Mouse (Mus musculus) CH12.LX (cell line): ENCODE data around the gene Tmem104. TPM values are rescaled to one million over a fixed set of nuclear protein-coding genes. Genes with fewer than 3 reads are reported as not detected.

ENCODE experiments used
- DNase-seq: peaks from one replicate; pipeline ENCODE4 v3.0.0-alpha.2; 2013; ENCODE audit errors: extremely low read depth
- H3K27ac ChIP-seq: 2 replicates; pipeline ENCODE4 v1.5.1; 2012; ENCODE audit warnings: low read depth, mild to moderate bottlenecking, control low read depth, moderate library complexity; ENCODE audit not compliant: insufficient read depth
- H3K27me3 ChIP-seq: replicated peaks from 2 replicates; pipeline ENCODE3; 2012; ENCODE audit warnings: inconsistent platforms
- H3K36me3 ChIP-seq, 2 experiments: replicated peaks in 1 of 2; 2 replicates each; pipeline versions ENCODE3 to v1.6.1; 2012; ENCODE audit warnings: inconsistent platforms in 1 of 2, low read length in 1 of 2, mild to moderate bottlenecking in 1 of 2, mixed read lengths in 1 of 2, moderate library complexity in 1 of 2; ENCODE audit not compliant: control insufficient read depth in 1 of 2, insufficient read depth in 1 of 2
- H3K4me1 ChIP-seq, 2 experiments: 2 replicates each; pipeline ENCODE4 v1.6.1; 2012; ENCODE audit warnings: inconsistent platforms in 1 of 2, moderate library complexity in 1 of 2; ENCODE audit not compliant: insufficient read depth in 2 of 2, control insufficient read depth in 1 of 2
- H3K4me2 ChIP-seq: 2 replicates; pipeline ENCODE4 v1.6.1; 2012; ENCODE audit warnings: low read depth, mild to moderate bottlenecking, control low read depth; ENCODE audit not compliant: poor library complexity, insufficient read depth, severe bottlenecking
- H3K4me3 ChIP-seq, 3 experiments: fragments of 150-350 bp in 1 of 3; sonication (generic) in 1 of 3; replicated peaks in 1 of 3; 2 replicates each; pipeline versions ENCODE3 to v1.5.1; 2011 to 2012; ENCODE audit warnings: low read depth in 2 of 3, low read length in 2 of 3, mild to moderate bottlenecking in 2 of 3, moderate library complexity in 2 of 3, control low read depth in 1 of 3, improper control_type of control experiment in 1 of 3, inconsistent platforms in 1 of 3, mixed read lengths in 1 of 3; ENCODE audit not compliant: poor library complexity in 1 of 3
- H3K79me2 ChIP-seq: replicated peaks from 2 replicates; pipeline ENCODE4 v1.6.1; 2012; ENCODE audit warnings: mild to moderate bottlenecking, moderate library complexity; ENCODE audit not compliant: control insufficient read depth, poor library complexity, insufficient read depth, severe bottlenecking; ENCODE audit errors: extremely low read depth
- H3K9ac ChIP-seq: 2 replicates; pipeline ENCODE4 v1.6.1; 2012; ENCODE audit warnings: low read depth, mild to moderate bottlenecking, control low read depth, moderate library complexity; ENCODE audit not compliant: insufficient read depth
- H3K9me3 ChIP-seq: replicated peaks from 2 replicates; pipeline ENCODE3; 2012; ENCODE audit warnings: low read length, inconsistent platforms, mixed read lengths
- BHLHE40 ChIP-seq: IDR thresholded peaks from 2 replicates; pipeline ENCODE4 v1.6.1; 2011; ENCODE audit warnings: mild to moderate bottlenecking, low read depth, low read length, improper control_type of control experiment
- CHD1 ChIP-seq: IDR thresholded peaks from 2 replicates; pipeline ENCODE4 v1.6.1; 2012; ENCODE audit warnings: low read depth, low read length, improper control_type of control experiment, inconsistent platforms
- CHD2 ChIP-seq: IDR thresholded peaks from 2 replicates; pipeline ENCODE4 v1.6.1; 2011; ENCODE audit warnings: low read length, improper control_type of control experiment
- CTCF ChIP-seq, 2 experiments: IDR thresholded peaks in 1 of 2; conservative IDR thresholded peaks in 1 of 2; 2 replicates each; pipeline ENCODE4 v1.5.1; 2011 to 2012; ENCODE audit warnings: low read depth in 2 of 2, low read length in 2 of 2, improper control_type of control experiment in 1 of 2, inconsistent platforms in 1 of 2, mild to moderate bottlenecking in 1 of 2, moderate library complexity in 1 of 2
- E2F4 ChIP-seq: IDR thresholded peaks from 2 replicates; pipeline ENCODE4 v1.6.1; 2011; ENCODE audit warnings: low read depth, low read length, improper control_type of control experiment; ENCODE audit not compliant: insufficient replicate concordance
- ELF1 ChIP-seq: IDR thresholded peaks from 2 replicates; pipeline ENCODE4 v1.6.1; 2014; ENCODE audit warnings: low read depth, mild to moderate bottlenecking, inconsistent platforms, low read length, improper control_type of control experiment
- EP300 ChIP-seq: IDR thresholded peaks from 2 replicates; pipeline ENCODE4 v1.6.1; 2011; ENCODE audit warnings: low read length, improper control_type of control experiment
- ETS1 ChIP-seq: conservative IDR thresholded peaks from 2 replicates; pipeline ENCODE4 v1.6.1; 2012; ENCODE audit warnings: low read depth, mild to moderate bottlenecking, inconsistent platforms, low read length, improper control_type of control experiment, moderate library complexity
- GABPA ChIP-seq: IDR thresholded peaks from 2 replicates; pipeline ENCODE4 v1.6.1; 2012; ENCODE audit warnings: low read depth, low read length, improper control_type of control experiment, inconsistent platforms; ENCODE audit not compliant: insufficient replicate concordance
- HCFC1 ChIP-seq: IDR thresholded peaks from 2 replicates; pipeline ENCODE4 v1.6.1; 2012; ENCODE audit warnings: low read depth, mild to moderate bottlenecking, inconsistent platforms, low read length, improper control_type of control experiment
- IRF4 ChIP-seq: IDR thresholded peaks from 2 replicates; pipeline ENCODE4 v1.6.1; 2014; ENCODE audit warnings: low read depth, mild to moderate bottlenecking, inconsistent platforms, low read length, improper control_type of control experiment
- JUN ChIP-seq: IDR thresholded peaks from 2 replicates; pipeline ENCODE4 v1.6.1; 2011; ENCODE audit warnings: low read depth, mild to moderate bottlenecking, low read length, improper control_type of control experiment, moderate library complexity; ENCODE audit not compliant: insufficient read depth
- JUND ChIP-seq: conservative IDR thresholded peaks from 2 replicates; pipeline ENCODE4 v1.6.1; 2011; ENCODE audit warnings: low read depth, low read length, improper control_type of control experiment
- KAT2A ChIP-seq: IDR thresholded peaks from 2 replicates; pipeline ENCODE4 v1.6.1; 2012; ENCODE audit warnings: low read length, improper control_type of control experiment, inconsistent platforms; ENCODE audit not compliant: insufficient replicate concordance
- MAFK ChIP-seq: IDR thresholded peaks from 2 replicates; pipeline ENCODE4 v1.6.1; 2011; ENCODE audit warnings: low read length, improper control_type of control experiment; ENCODE audit not compliant: insufficient replicate concordance
- MAX ChIP-seq: IDR thresholded peaks from 2 replicates; pipeline ENCODE4 v1.6.1; 2011; ENCODE audit warnings: low read length, improper control_type of control experiment
- MAZ ChIP-seq: IDR thresholded peaks from 2 replicates; pipeline ENCODE4 v1.6.1; 2012; ENCODE audit warnings: low read depth, mild to moderate bottlenecking, inconsistent platforms, low read length, improper control_type of control experiment, moderate library complexity
- MEF2A ChIP-seq: IDR thresholded peaks from 2 replicates; pipeline ENCODE4 v1.6.1; 2014; ENCODE audit warnings: low read depth, mild to moderate bottlenecking, inconsistent platforms, low read length, improper control_type of control experiment, borderline replicate concordance
- MXI1 ChIP-seq: IDR thresholded peaks from 2 replicates; pipeline ENCODE4 v1.6.1; 2011; ENCODE audit warnings: mild to moderate bottlenecking, low read depth, low read length, improper control_type of control experiment
- MYC ChIP-seq: IDR thresholded peaks from 2 replicates; pipeline ENCODE4 v1.6.1; 2011; ENCODE audit warnings: low read depth, mild to moderate bottlenecking, improper control_type of control experiment, low read length
- NELFE ChIP-seq: IDR thresholded peaks from 2 replicates; pipeline ENCODE4 v1.6.1; 2011; ENCODE audit warnings: low read depth, low read length, improper control_type of control experiment
- NRF1 ChIP-seq: IDR thresholded peaks from 2 replicates; pipeline ENCODE4 v1.6.1; 2014; ENCODE audit warnings: low read depth, mild to moderate bottlenecking, inconsistent platforms, low read length, improper control_type of control experiment, moderate library complexity
- PAX5 ChIP-seq: IDR thresholded peaks from 2 replicates; pipeline ENCODE4 v1.6.1; 2012; ENCODE audit warnings: low read length, inconsistent platforms, mixed read lengths
- POLR2A ChIP-seq: IDR thresholded peaks from 2 replicates; pipeline ENCODE4 v1.6.1; 2011; ENCODE audit warnings: low read depth, mild to moderate bottlenecking, improper control_type of control experiment, low read length
- POLR2AphosphoS2 ChIP-seq: IDR thresholded peaks from 2 replicates; pipeline ENCODE4 v1.6.1; 2011; ENCODE audit warnings: low read depth, low read length, improper control_type of control experiment
- RAD21 ChIP-seq: IDR thresholded peaks from 2 replicates; pipeline ENCODE4 v1.6.1; 2011; ENCODE audit warnings: low read depth, mild to moderate bottlenecking, low read length, improper control_type of control experiment, moderate library complexity
- RCOR1 ChIP-seq: conservative IDR thresholded peaks from 2 replicates; pipeline ENCODE4 v1.6.1; 2012; ENCODE audit warnings: low read depth, mild to moderate bottlenecking, inconsistent platforms, low read length, improper control_type of control experiment
- SIN3A ChIP-seq: IDR thresholded peaks from 2 replicates; pipeline ENCODE4 v1.6.1; 2012; ENCODE audit warnings: low read length, improper control_type of control experiment, inconsistent platforms
- SMC3 ChIP-seq: IDR thresholded peaks from 2 replicates; pipeline ENCODE4 v1.6.1; 2011; ENCODE audit warnings: low read depth, low read length, improper control_type of control experiment
- TBP ChIP-seq: conservative IDR thresholded peaks from 2 replicates; pipeline ENCODE4 v1.6.1; 2011; ENCODE audit warnings: low read depth, low read length, improper control_type of control experiment
- TCF12 ChIP-seq: IDR thresholded peaks from 2 replicates; pipeline ENCODE4 v1.6.1; 2014; ENCODE audit warnings: low read depth, mild to moderate bottlenecking, inconsistent platforms, low read length, improper control_type of control experiment
- UBTF ChIP-seq: IDR thresholded peaks from 2 replicates; pipeline ENCODE4 v1.6.1; 2012; ENCODE audit warnings: low read depth, mild to moderate bottlenecking, inconsistent platforms, low read length, improper control_type of control experiment, moderate library complexity
- USF1 ChIP-seq: IDR thresholded peaks from 2 replicates; pipeline ENCODE4 v1.6.1; 2014; ENCODE audit warnings: low read depth, mild to moderate bottlenecking, inconsistent platforms, low read length, improper control_type of control experiment
- USF2 ChIP-seq: conservative IDR thresholded peaks from 2 replicates; pipeline ENCODE4 v1.6.1; 2011; ENCODE audit warnings: low read depth, low read length, improper control_type of control experiment
- ZC3H11A ChIP-seq: IDR thresholded peaks from 2 replicates; pipeline ENCODE4 v1.6.1; 2012; ENCODE audit warnings: low read depth, mild to moderate bottlenecking, inconsistent platforms, low read length, improper control_type of control experiment
- ZKSCAN1 ChIP-seq: IDR thresholded peaks from 2 replicates; pipeline ENCODE4 v1.6.1; 2012; ENCODE audit warnings: low read depth, inconsistent platforms, low read length, improper control_type of control experiment, borderline replicate concordance
- ZMIZ1 ChIP-seq: IDR thresholded peaks from 2 replicates; pipeline ENCODE4 v1.6.1; 2012; ENCODE audit warnings: low read depth, mild to moderate bottlenecking, inconsistent platforms, low read length, improper control_type of control experiment
- ZNF384 ChIP-seq: IDR thresholded peaks from 2 replicates; pipeline ENCODE4 v1.6.1; 2012; ENCODE audit warnings: low read depth, low read length, improper control_type of control experiment, inconsistent platforms
- dilution Hi-C: fragments of 300-500 bp; cut with MboI; formaldehyde crosslinking; loops from 2 replicates; pipeline ENCODE4 v1.14.3; 2020; ENCODE audit warnings: low sequenced_read_pairs; ENCODE audit not compliant: extremely low pct_unique_long_range_greater_than_20kb, extremely low pct_ligation_motif_present
- in situ Hi-C: fragments of 300-500 bp; cut with MboI; formaldehyde crosslinking; loops from 3 replicates; pipeline ENCODE4 v1.14.3; 2019; ENCODE audit warnings: low sequenced_read_pairs, low pct_ligation_motif_present, low pct_unique_long_range_greater_than_20kb, mixed read lengths
- polyA plus RNA-seq: library from polyadenylated mRNA; unstranded; fragments of >175 nt; gene quantifications from 2 replicates; pipeline ENCODE4 v1.2.1, GENCODE M21; 2012; ENCODE audit warnings: low read depth; ENCODE audit not compliant: insufficient read length
- total RNA-seq, 2 experiments: library from RNA; depleted of rRNA; stranded (reverse); fragments of 300-350 nt in 1 of 2; fragments of >200 nt in 1 of 2; gene quantifications; 2 replicates each; pipeline ENCODE4 v1.2.3; 2012 to 2014

Gene Tmem104
- total and polyA plus RNA-seq, 3 experiments = 3.5 to 16.1 (median 10.8) TPM

GRCm38 (mm10) chr11:115276780-115277603 is 89.7 kb downstream of the Tmem104 start, which contains the start of gene Fdxr:
Gene Fdxr, minus strand, starts transcription at chr11:115277050.
- peak within 1 kb of the TSS; percentile 94 for H3K4me2 ChIP-seq
- DNase-seq = peak; percentile 100
- H3K4me1 ChIP-seq = peaks cover 32 to 63% of the 10 kb centered on the region in 2 experiments
- peak within 1 kb of the TSS; percentile 85 for H3K27ac ChIP-seq
- H3K9me3 ChIP-seq = no peaks in the 10 kb centered on the region
- peak within 1 kb of the TSS; percentile 71 to 98 (median 84) for H3K4me3 ChIP-seq
- H3K27me3 ChIP-seq = no peaks in the 10 kb centered on the region
- peaks cover 5 to 26% of the 10 kb centered on the region in 2 experiments for H3K36me3 ChIP-seq
- dilution Hi-C loops = no loop called here
- TF ChIP-seq MAX = peak; percentile 74
- no peak for TF ChIP-seq PAX5
- TF ChIP-seq NRF1 = peak; percentile 69
- 0 out of 2 replicates have a peak, but pooled peaks have one; percentile 3 for TF ChIP-seq USF2
- TF ChIP-seq ZKSCAN1 = no peak
- TF ChIP-seq USF1 = no peak
- peak; percentile 97 for TF ChIP-seq ZMIZ1
- peak; percentile 48; the same call in 1 of the 2 replicates for TF ChIP-seq IRF4
- peak in 1 of 2 experiments; percentile 16; a peak in 1 of 4 replicates for TF ChIP-seq CTCF (conservative IDR thresholded peaks at IDR 0.05 in 1 of 2, IDR thresholded peaks at IDR 0.05 in 1 of 2; ENCODE audit: low read depth in 2 of 2, low read length in 2 of 2)
- peak; percentile 96 for TF ChIP-seq POLR2AphosphoS2
- peak; percentile 78 for TF ChIP-seq RCOR1
- TF ChIP-seq HCFC1 = peak; percentile 94
- TF ChIP-seq UBTF = peak; percentile 94
- TF ChIP-seq ZNF384 = no peak
- TF ChIP-seq MYC = peak; percentile 64
- TF ChIP-seq JUN = peak; percentile 88
- peak; percentile 99 for TF ChIP-seq ELF1
- peak; percentile 92 for TF ChIP-seq MAZ
- peak; percentile 90 for TF ChIP-seq TBP
- peak; percentile 88 for TF ChIP-seq MXI1
- peak; percentile 97 for TF ChIP-seq CHD2
- TF ChIP-seq POLR2A = peak; percentile 96
- TF ChIP-seq KAT2A = peak; percentile 89; the same call in 1 of the 2 replicates
- peak; percentile 94 for TF ChIP-seq SIN3A
- TF ChIP-seq NELFE = peak; percentile 98
- TF ChIP-seq TCF12 = peak; percentile 95
- peak; percentile 82 for TF ChIP-seq JUND
- TF ChIP-seq RAD21 = no peak
- no peak; the same call in 1 of the 2 replicates for TF ChIP-seq EP300
- TF ChIP-seq GABPA = peak; percentile 99
- no peak for TF ChIP-seq SMC3
- TF ChIP-seq E2F4 = peak; percentile 80; the same call in 1 of the 2 replicates
- no peak for TF ChIP-seq ZC3H11A
- TF ChIP-seq BHLHE40 = peak; percentile 99
- no peak; the same call in 1 of the 2 replicates for TF ChIP-seq MAFK
- peak; percentile 70; the same call in 1 of the 2 replicates for TF ChIP-seq CHD1
- peak; percentile 63; the same call in 1 of the 2 replicates for TF ChIP-seq MEF2A
- TF ChIP-seq ETS1 = peak; percentile 36; the same call in 1 of the 2 replicates
- TF ChIP-seq, all 38 proteins: peak for 29
- Histone ChIP-seq H3K79me2 (0 out of 2 replicates have a peak, but pooled peaks cover 9% of the 10 kb centered on the region), H3K9ac (peak within 1 kb of the TSS; percentile 97)
- in situ Hi-C loops = no loop called here
